Mouse (Mus musculus) embryonic facial prominence, embryonic 10.5 days (tissue): ENCODE measurements around the gene Fbxo39. TPM values are rescaled to one million over a fixed set of nuclear protein-coding genes. Genes with fewer than 3 reads are reported as not detected.
"Not testable (repeated sequence)": the region's sequence is repeated elsewhere in the genome, so short reads cannot be mapped to it uniquely, and the experiment has no call there.

Experiments
- DNase-seq: peaks from one replicate; pipeline ENCODE4 v3.0.0-alpha.2; 2017; ENCODE audit warnings: low spot score
- H3K27ac ChIP-seq: fragments of 300-500 bp; sonication (generic); replicated peaks from 2 replicates; pipeline ENCODE4 v1.5.1; 2016; ENCODE audit warnings: mild to moderate bottlenecking
- H3K27me3 ChIP-seq: fragments of 300-500 bp; sonication (generic); replicated peaks from 2 replicates; pipeline ENCODE4 v1.6.1; 2016; ENCODE audit warnings: low read depth, mild to moderate bottlenecking; ENCODE audit not compliant: poor library complexity, severe bottlenecking
- H3K36me3 ChIP-seq: fragments of 300-500 bp; sonication (generic); replicated peaks from 2 replicates; pipeline ENCODE4 v1.6.1; 2016; ENCODE audit warnings: mild to moderate bottlenecking, moderate library complexity
- H3K4me1 ChIP-seq: fragments of 300-500 bp; sonication (generic); 2 replicates; pipeline ENCODE4 v1.6.1; 2016
- H3K4me3 ChIP-seq: fragments of 300-500 bp; sonication (generic); 2 replicates; pipeline ENCODE4 v1.5.1; 2016; ENCODE audit warnings: mild to moderate bottlenecking, moderate library complexity
- H3K9me3 ChIP-seq: fragments of 300-500 bp; sonication (generic); 2 replicates; pipeline ENCODE4 v1.6.1; 2016; ENCODE audit warnings: mild to moderate bottlenecking
- WGBS: fragments of 180-500 bp; shearing (Covaris S2); methylation state at CpG from one replicate; pipeline ENCODE4 v1.1.7; 2016; 5-methylcytosine and 5-hydroxymethylcytosine counted together
- polyA plus RNA-seq: library from polyadenylated mRNA; unstranded; fragments of >200 nt; fragmentation: Nextera tagmentation; extraction: Ambion mirVana; gene quantifications from 2 replicates; pipeline ENCODE4 v1.2.1, GENCODE M21; 2016

Fbxo39 gene
- polyA plus RNA-seq, 1 experiment from 2014 or later = not detected

- Histone ChIP-seq H3K36me3 (no peaks in the 10 kb centered on the region), H3K27ac (no peak overlapping the region), H3K9me3 (no peaks in the 10 kb centered on the region), H3K27me3 (no peaks in the 10 kb centered on the region), H3K4me1 (peaks cover 4% of the 10 kb centered on the region), H3K4me3 (no peak overlapping the region)
- no peak for DNase-seq
- 84% methylated on average over 9 of the region's 9 CpGs for WGBS
Measured at GRCm38 (mm10) chr11:72332951-72333667, 18.9 kb downstream of the Fbxo39 start.

- Histone ChIP-seq H3K27me3 (0 out of 2 replicates have a peak, but pooled peaks cover under 1% of the 10 kb centered on the region), H3K36me3 (no peaks in the 10 kb centered on the region), H3K4me1 (peaks cover 10% of the 10 kb centered on the region), H3K4me3 (no peak overlapping the region), H3K9me3 (no peaks in the 10 kb centered on the region), H3K27ac (no peak overlapping the region)
- no peak for DNase-seq
- WGBS = 80% methylated on average over 4 of the region's 4 CpGs
Measured at GRCm38 (mm10) chr11:72334653-72335052, 20.4 kb downstream of the Fbxo39 start.

- Histone ChIP-seq H3K4me1 (peaks cover 10% of the 10 kb centered on the region), H3K27ac (no peak overlapping the region), H3K36me3 (no peaks in the 10 kb centered on the region), H3K27me3 (peaks cover 6% of the 10 kb centered on the region; the same call in 1 of the 2 replicates), H3K4me3 (no peak overlapping the region), H3K9me3 (no peaks in the 10 kb centered on the region)
- 86% methylated on average over 8 of the region's 8 CpGs for WGBS
- DNase-seq = no peak
Measured at GRCm38 (mm10) chr11:72336726-72337125, 22.5 kb downstream of the Fbxo39 start.

GRCm38 (mm10) chr11:72338437-72338871 is 24.2 kb downstream of the Fbxo39 start:
- peaks cover 6% of the 10 kb centered on the region; the same call in 1 of the 2 replicates for H3K27me3 ChIP-seq
- no peaks in the 10 kb centered on the region for H3K36me3 ChIP-seq
- H3K9me3 ChIP-seq = no peaks in the 10 kb centered on the region
- 54% methylated on average over 5 of the region's 5 CpGs for WGBS
- peaks cover 13% of the 10 kb centered on the region for H3K4me1 ChIP-seq
- no peak overlapping the region for H3K4me3 ChIP-seq
- DNase-seq = peak; percentile 27
- no peak overlapping the region; the same call in 1 of the 2 replicates for H3K27ac ChIP-seq

GRCm38 (mm10) chr11:72339716-72340115 is 25.5 kb downstream of the Fbxo39 start:
- 89% methylated on average over 4 of the region's 4 CpGs for WGBS
- no peak for DNase-seq
- Histone ChIP-seq H3K27ac (no peak overlapping the region), H3K4me1 (peaks cover 13% of the 10 kb centered on the region), H3K36me3 (no peaks in the 10 kb centered on the region), H3K9me3 (no peaks in the 10 kb centered on the region), H3K27me3 (peaks cover 6% of the 10 kb centered on the region; the same call in 1 of the 2 replicates), H3K4me3 (no peak overlapping the region)

- Histone ChIP-seq H3K27ac (no peak overlapping the region), H3K27me3 (peaks cover 6% of the 10 kb centered on the region; the same call in 1 of the 2 replicates), H3K4me3 (no peak overlapping the region), H3K36me3 (no peaks in the 10 kb centered on the region), H3K9me3 (no peaks in the 10 kb centered on the region), H3K4me1 (peaks cover 11% of the 10 kb centered on the region)
- DNase-seq = peak; percentile 72
- 11% methylated on average over 7 of the region's 7 CpGs for WGBS
Measured at GRCm38 (mm10) chr11:72342549-72343237, 28.4 kb downstream of the Fbxo39 start.

GRCm38 (mm10) chr11:72343238-72343625 is 29.0 kb downstream of the Fbxo39 start:
- not testable (repeated sequence) for DNase-seq, H3K4me3 ChIP-seq, H3K36me3 ChIP-seq, H3K4me1 ChIP-seq, H3K9me3 ChIP-seq, H3K27ac ChIP-seq, H3K27me3 ChIP-seq
- WGBS = 93% methylated on average over 5 of the region's 5 CpGs

GRCm38 (mm10) chr11:72343904-72344303 is 29.7 kb downstream of the Fbxo39 start:
- H3K27me3 ChIP-seq = peaks cover 6% of the 10 kb centered on the region; the same call in 1 of the 2 replicates
- no peak overlapping the region for H3K27ac ChIP-seq
- H3K9me3 ChIP-seq = no peaks in the 10 kb centered on the region
- no peak overlapping the region for H3K4me3 ChIP-seq
- DNase-seq = peak; percentile 73
- peaks cover 10% of the 10 kb centered on the region; the same call in 1 of the 2 replicates for H3K4me1 ChIP-seq
- 29% methylated on average over 8 of the region's 8 CpGs for WGBS
- H3K36me3 ChIP-seq = no peaks in the 10 kb centered on the region

GRCm38 (mm10) chr11:72344486-72344885 is 30.2 kb downstream of the Fbxo39 start:
- H3K4me3 ChIP-seq = no peak overlapping the region
- no peak for DNase-seq
- peaks cover 6% of the 10 kb centered on the region; the same call in 1 of the 2 replicates for H3K27me3 ChIP-seq
- H3K36me3 ChIP-seq = no peaks in the 10 kb centered on the region
- no peaks in the 10 kb centered on the region for H3K9me3 ChIP-seq
- H3K4me1 ChIP-seq = peaks cover 12% of the 10 kb centered on the region; the same call in 1 of the 2 replicates
- H3K27ac ChIP-seq = no peak overlapping the region
- 89% methylated on average over 11 of the region's 11 CpGs for WGBS

GRCm38 (mm10) chr11:72348563-72348962 is 34.3 kb downstream of the Fbxo39 start:
- 61% methylated on average over 10 of the region's 10 CpGs for WGBS
- no peaks in the 10 kb centered on the region for H3K27me3 ChIP-seq
- no peaks in the 10 kb centered on the region for H3K36me3 ChIP-seq
- H3K4me3 ChIP-seq = no peak overlapping the region
- no peak overlapping the region for H3K27ac ChIP-seq
- H3K4me1 ChIP-seq = peaks cover 9% of the 10 kb centered on the region; the same call in 1 of the 2 replicates
- no peaks in the 10 kb centered on the region for H3K9me3 ChIP-seq
- no peak for DNase-seq

- WGBS = 52% methylated on average over 8 of the region's 8 CpGs
- Histone ChIP-seq H3K36me3 (no peaks in the 10 kb centered on the region), H3K27me3 (no peaks in the 10 kb centered on the region), H3K27ac (no peak overlapping the region), H3K4me1 (peaks cover 9% of the 10 kb centered on the region; the same call in 1 of the 2 replicates), H3K9me3 (no peaks in the 10 kb centered on the region), H3K4me3 (no peak overlapping the region)
- no peak for DNase-seq
Measured at GRCm38 (mm10) chr11:72349016-72349415, 34.8 kb downstream of the Fbxo39 start.

GRCm38 (mm10) chr11:72349652-72350051 is 35.4 kb downstream of the Fbxo39 start:
- Histone ChIP-seq H3K9me3 (no peaks in the 10 kb centered on the region), H3K4me1 (peaks cover 9% of the 10 kb centered on the region; the same call in 1 of the 2 replicates), H3K36me3 (no peaks in the 10 kb centered on the region), H3K4me3 (no peak overlapping the region), H3K27ac (no peak overlapping the region), H3K27me3 (no peaks in the 10 kb centered on the region)
- 65% methylated on average over 4 of the region's 4 CpGs for WGBS
- no peak for DNase-seq
